Mouse (Mus musculus): ENCODE measurements around the gene Rpgr.

The Rpgr gene

GRCm38 (mm10) chrX:10216410-10216949, at the start of gene Rpgr:
Gene Rpgr, minus strand, starts transcription at chrX:10216920.
- peak; percentile 94 for DNase-seq (ENCODE audit: low read depth)

- no peak for DNase-seq (ENCODE audit: low read depth)
Measured at GRCm38 (mm10) chrX:10258260-10258659, 41.5 kb upstream of the Rpgr start.

GRCm38 (mm10) chrX:10257774-10258173, 41.1 kb upstream of the Rpgr start:
- DNase-seq (ENCODE audit: low read depth), result no peak

- no peak for DNase-seq (ENCODE audit: low read depth)
Measured at GRCm38 (mm10) chrX:10251852-10252504, 35.3 kb upstream of the Rpgr start, which contains the start of gene Otc. Gene Otc, plus strand, starts transcription at chrX:10252305.

DNA sequence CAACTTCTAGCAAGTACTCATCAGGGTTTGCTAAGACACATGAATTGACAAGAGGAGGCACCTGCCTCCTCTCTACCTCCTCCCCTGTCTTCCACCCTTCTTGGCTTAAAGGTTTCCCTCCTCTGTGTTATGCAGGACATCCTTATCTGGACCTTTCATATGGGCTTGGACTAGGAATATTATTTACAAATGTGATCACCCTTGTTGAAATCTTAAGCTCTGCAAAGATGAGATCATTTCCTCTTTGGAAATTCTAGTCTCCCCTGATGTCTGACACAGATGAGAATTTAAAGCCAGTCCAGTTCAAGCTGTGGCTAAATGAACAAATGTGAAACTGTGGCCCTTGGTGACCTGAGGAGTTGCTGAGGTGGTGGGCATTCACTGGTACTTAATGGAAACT, 34.6 kb upstream of the Rpgr start:
- DNase-seq (ENCODE audit: low read depth), result no peak

DNA sequence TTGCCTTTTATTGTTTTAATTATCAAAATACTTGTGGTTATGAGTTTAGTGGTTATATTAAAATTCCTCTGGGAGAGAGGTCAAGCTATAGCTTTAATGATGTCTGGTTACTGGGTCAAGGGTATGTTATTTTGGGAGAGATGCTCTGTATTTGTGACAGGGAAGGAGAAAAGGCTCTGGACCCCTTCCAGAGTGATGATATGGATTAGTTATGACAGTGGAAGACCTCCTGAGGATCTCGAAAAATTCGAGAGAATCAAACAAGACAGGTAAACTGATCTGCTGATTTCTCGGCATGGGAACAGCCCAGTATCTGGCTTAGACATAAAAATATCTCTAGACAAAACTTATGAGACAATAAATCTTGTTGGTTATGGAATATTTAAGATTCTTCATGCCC, 27.2 kb upstream of the Rpgr start:
- DNase-seq (ENCODE audit: low read depth), result no peak

DNA sequence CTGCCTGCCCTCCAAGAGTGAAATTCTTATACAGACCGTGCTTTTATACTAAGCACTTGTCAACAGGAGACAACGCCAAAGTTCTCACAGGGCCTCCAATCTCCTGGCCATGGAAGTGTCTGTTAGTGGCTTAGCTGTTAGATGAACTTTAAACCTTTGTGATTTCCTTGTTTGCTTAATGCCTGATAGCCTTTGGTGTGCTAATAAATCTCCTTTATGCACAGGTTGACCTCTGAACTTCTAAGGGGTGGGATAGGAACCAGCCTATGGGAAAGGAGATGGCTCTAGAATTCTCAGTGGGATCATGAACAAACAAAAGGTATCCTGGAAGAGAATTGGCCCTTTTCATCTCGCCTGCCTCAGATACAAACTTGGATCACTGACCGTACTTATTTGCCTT, 22.8 kb upstream of the Rpgr start:
- no peak for DNase-seq (ENCODE audit: low read depth)

DNA sequence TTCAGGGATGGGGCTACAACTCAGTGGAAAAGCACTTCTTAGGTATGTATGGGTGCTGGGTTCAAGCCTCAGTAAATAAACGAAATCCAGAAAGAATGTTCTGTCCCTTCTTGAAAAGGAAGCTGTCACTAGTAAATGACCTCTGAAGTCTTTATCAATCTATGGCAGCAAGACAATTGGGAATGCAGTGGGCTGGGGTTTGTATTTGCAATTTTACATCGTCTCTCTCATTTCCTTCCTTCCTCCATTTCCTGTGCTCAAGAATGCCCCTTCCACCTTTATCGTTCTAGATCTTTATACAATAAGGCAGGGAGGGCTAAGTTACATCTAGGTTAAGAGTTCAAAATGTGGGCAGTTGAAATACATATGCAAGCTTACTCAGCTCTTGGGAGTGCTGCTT, 17.9 kb upstream of the Rpgr start:
- no peak for DNase-seq (ENCODE audit: low read depth)

- no peak for DNase-seq (ENCODE audit: low read depth)
Measured at GRCm38 (mm10) chrX:10233051-10233450, 16.3 kb upstream of the Rpgr start.

- peak; percentile 1 for DNase-seq (ENCODE audit: low read depth)
Measured at GRCm38 (mm10) chrX:10219281-10219680, 2.6 kb upstream of the Rpgr start.

DNA sequence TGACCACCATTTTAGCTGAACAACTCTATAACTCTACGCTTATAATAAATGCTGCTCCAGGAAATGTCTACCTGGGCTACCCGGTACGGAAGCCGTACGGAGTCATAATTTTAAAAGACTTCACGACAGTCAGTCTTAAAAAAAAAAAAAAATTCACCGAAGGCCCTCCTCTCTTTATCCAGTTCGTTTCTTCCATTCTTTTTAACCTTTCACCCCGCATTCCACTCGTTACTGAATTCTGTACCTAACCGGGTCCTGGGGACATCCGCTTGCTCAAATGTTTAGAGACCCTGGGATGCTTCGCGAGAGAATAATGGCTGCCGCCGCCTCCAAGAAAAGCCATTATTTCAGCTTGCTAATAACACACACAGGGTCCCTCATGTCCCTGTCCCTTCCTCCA, 748 bp downstream of the Rpgr start:
- peak; percentile 55 for DNase-seq (ENCODE audit: low read depth)

GRCm38 (mm10) chrX:10205937-10206336, 10.8 kb downstream of the Rpgr start:
- DNase-seq (ENCODE audit: low read depth), result no peak

DNA sequence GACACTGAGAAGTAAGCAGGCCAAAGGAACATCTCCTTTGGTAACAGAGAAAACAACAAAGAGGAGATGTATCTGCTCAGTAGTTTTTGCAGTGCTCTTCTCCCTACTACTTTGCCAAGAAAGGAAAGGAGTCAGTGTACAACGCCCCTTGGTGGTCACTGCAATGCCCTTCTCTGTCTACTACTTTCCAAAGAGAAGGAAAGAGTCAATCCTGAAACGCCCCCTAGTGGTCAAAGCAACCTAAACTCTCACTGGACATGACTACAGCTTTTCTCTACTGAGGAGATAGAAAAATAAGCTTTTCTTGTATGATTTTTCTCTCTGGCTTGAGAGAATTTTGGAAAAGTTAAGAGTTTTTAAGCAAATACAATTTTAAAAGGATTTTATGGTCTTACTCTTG, 15.4 kb downstream of the Rpgr start:
- DNase-seq (ENCODE audit: low read depth), result peak; percentile 77

DNA sequence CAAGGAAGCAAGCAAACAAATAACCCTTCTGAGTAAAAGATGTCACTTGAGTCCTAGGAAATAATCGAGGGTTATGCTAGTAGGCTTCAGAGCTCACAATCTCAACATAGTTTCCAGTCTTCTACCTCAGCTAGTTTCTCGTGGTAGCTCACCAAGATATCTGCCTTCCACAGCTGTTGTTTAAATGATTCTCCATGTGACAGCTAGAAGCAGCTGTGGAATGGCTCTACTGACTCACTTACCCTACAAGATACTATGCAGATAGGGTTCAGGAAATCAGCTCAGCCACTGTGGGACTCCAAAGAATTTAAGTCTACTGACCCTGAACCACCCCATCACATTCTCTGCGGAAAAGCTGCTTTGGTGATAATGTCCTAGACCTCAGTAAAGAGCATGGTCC, 64.3 kb downstream of the Rpgr start:
- DNase-seq (ENCODE audit: low read depth), result no peak

DNA sequence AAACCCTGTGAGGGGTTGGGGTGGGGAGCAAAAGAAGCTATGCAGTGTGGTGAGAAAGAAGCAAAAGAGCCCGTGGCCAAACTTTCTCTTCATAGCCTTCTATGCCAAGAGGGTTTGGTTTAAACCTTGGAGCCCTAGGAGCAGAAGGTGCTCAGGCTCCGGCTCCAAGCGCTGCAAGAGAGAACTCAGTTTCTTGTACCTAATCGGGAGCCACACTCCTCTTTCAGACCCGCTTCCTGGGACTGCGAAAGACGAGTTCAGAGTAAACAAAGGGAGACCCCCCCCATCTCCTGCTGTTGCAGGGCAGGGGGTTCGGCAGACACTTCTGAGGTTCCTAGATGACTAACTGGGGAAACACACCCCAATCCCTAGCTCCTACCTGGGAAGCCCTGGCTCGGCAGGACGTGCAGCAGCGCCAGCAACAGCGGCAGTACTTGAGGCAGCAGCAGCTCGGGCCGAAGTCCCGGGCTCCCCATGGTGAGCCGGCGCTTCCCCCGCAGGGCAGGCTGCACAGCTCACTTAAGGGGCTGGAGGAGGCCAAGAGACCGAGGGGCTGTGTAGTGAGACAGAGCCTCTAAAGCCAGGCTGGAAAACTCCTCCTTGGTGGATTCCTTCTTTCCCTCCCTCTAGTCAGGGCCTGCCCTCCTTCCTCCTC, 99.5 kb downstream of the Rpgr start, which contains the start of gene Srpx:
TSS of gene Srpx (minus strand) at position 645 of the 655 bp plus-strand sequence.
- no peak for DNase-seq (ENCODE audit: low read depth)

DNA sequence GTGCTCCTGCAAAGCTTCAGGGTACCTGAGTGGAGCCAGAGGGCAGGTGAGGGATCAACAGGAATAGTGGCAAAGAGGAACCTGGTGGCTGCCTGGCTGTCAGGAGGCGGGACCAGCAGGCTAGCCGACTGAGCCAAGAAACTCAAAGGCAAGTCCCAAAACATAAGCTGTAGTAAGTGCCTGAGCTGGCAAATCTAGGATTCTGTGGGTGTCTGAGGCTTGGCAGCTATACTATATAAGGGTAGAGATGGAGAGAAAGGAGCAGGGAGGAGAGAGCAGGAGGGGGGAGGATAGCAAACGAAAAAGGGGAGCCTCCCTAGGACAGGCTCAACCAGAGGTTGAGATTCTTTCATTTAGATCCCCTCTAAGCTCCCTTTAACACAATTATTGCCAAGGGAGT, 100.9 kb downstream of the Rpgr start:
- DNase-seq (ENCODE audit: low read depth), result no peak

- DNase-seq (ENCODE audit: low read depth), result peak; percentile 17
Measured at GRCm38 (mm10) chrX:10110736-10111135, 106.0 kb downstream of the Rpgr start.

- peak; percentile 77 for DNase-seq (ENCODE audit: low read depth)
Measured at GRCm38 (mm10) chrX:10108558-10108957, 108.2 kb downstream of the Rpgr start.

GRCm38 (mm10) chrX:10105475-10105874, 111.2 kb downstream of the Rpgr start:
- peak; percentile 73 for DNase-seq (ENCODE audit: low read depth)

- peak; percentile 3 for DNase-seq (ENCODE audit: low read depth)
Measured at GRCm38 (mm10) chrX:10102739-10103138, 114.0 kb downstream of the Rpgr start.

DNA sequence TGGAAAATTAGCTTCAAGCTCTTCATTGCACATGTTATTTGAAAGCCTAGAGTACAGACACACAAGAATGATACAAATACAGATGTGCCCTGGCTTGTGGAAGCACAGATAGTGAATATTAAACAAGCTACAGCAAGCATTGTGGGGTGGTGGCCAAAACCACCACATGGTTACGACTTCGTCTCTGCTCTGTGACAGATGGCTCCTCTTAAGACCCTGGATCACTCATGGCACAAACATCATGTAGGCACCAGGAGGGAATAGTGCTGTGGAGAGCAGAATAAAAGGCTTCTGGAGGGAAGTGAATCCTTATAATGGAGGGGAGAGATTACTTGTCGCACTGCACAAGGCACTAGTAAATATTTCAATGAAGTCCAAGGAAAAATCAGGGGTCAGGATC, 120.9 kb downstream of the Rpgr start:
- DNase-seq (ENCODE audit: low read depth), result no peak

DNA sequence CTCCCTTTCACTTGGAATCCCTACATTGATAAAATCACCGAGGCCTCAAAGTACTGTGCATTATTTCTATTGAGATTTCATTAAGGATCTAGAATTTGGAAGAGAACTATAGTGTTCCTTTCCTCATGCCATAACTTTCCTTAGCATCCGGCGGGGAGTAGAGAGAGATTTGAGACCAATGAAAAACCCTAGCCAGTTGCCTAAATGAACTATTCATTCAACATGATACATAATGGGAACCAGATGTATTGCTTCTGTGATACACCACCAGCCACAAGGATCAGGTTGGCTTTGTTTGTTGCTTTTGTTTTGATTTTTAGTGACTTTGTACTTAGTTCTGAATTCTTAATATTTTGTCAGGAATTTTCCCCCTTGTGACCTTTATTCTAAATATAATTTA, 136.3 kb downstream of the Rpgr start:
- DNase-seq (ENCODE audit: low read depth), result peak; percentile 7

DNA sequence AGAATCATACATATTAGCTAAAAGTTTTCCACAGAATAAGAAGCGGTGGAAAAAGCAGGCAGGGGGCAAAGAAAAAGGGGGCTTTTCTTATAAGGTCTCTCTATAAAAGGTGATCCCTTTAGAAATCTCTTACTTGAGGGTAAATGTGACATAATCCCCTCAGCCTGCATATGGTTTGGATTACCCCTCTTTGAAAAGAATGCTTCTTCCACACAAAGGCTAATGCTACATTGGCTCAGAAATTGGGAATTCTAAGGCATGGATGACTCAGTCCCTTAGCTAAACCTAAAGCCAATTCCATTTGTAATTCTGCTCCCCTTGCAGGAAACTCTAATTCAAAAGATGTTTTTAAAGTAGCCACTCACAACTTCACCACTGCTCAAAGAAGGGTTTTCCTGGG, 136.7 kb downstream of the Rpgr start:
- peak; percentile 58 for DNase-seq (ENCODE audit: low read depth)

GRCm38 (mm10) chrX:10073966-10074365, 142.8 kb downstream of the Rpgr start:
- peak; percentile 14 for DNase-seq (ENCODE audit: low read depth)

Measured in NIH3T3 (cell line).